Comparison of ENCODE assay signal across 8 mouse cellular contexts in genomic region chr2:92187061-92187460, GRCm38 (mm10).
DNase-seq lines count a peak whose midpoint lies in the region; ATAC-seq and TF ChIP-seq lines count a peak whose summit lies in the region.
"Had no signal": no experiment of that assay in that cellular context is flagged by ENCODE, and none has a peak within 500 bp of the region (broad histone marks: within the 10 kb centered on the region; RNA-seq: fewer than 3 reads in every experiment).

No protein-coding gene starts in this region.

- peak; percentile 37 for DNase-seq in lung, embryonic 14.5 days
- no peak for DNase-seq in lung, postnatal 36 days
- DNase-seq in induced T-regulatory cell, adult 2 months (ENCODE audit: low read depth), result peak; percentile 27
- peak; percentile 45 for DNase-seq in retina, embryonic 14.5 days (ENCODE audit: low spot score)
- no peak for DNase-seq in spleen, adult 12 weeks (ENCODE audit: low spot score)
- no peak for DNase-seq in spleen, adult 18-20 months
- DNase-seq: adrenal gland, adult 2 months had no signal

- 0 out of 2 replicates have a peak, but pooled peaks have one; percentile 5 for TF ChIP-seq CTCF in lung, embryonic 14.5 days (IDR thresholded peaks at IDR 0.05; ENCODE audit: low read depth)

- peak overlapping the region; percentile 60 for H3K4me2 ChIP-seq in lung, embryonic 14.5 days
- H3K4me2 ChIP-seq in embryonic facial prominence, embryonic 12.5 days (replicated peaks), result peak overlapping the region; percentile 75

- no peak overlapping the region for H3K27ac ChIP-seq in lung, embryonic 14.5 days (ENCODE audit: low read depth)
- no peak overlapping the region for H3K27ac ChIP-seq in embryonic facial prominence, embryonic 12.5 days

- H3K36me3 ChIP-seq in lung, embryonic 14.5 days (ENCODE audit: insufficient read depth), result no peaks in the 10 kb centered on the region
- no peaks in the 10 kb centered on the region for H3K36me3 ChIP-seq in embryonic facial prominence, embryonic 12.5 days

- peaks cover 15% of the 10 kb centered on the region; the same call in 1 of the 2 replicates for H3K4me1 ChIP-seq in lung, embryonic 14.5 days (ENCODE audit: insufficient read depth)
- H3K4me1 ChIP-seq in embryonic facial prominence, embryonic 12.5 days, result peaks cover 29% of the 10 kb centered on the region

- no peak for ATAC-seq in lung, embryonic 14.5 days (ENCODE audit: insufficient read depth)
- no peak for ATAC-seq in embryonic facial prominence, embryonic 12.5 days (ENCODE audit: insufficient number of reproducible peaks, insufficient read depth, low FRiP score, low TSS enrichment)

- no peaks in the 10 kb centered on the region for H3K27me3 ChIP-seq in lung, embryonic 14.5 days (ENCODE audit: insufficient read depth, low read length)
- no peaks in the 10 kb centered on the region for H3K27me3 ChIP-seq in embryonic facial prominence, embryonic 12.5 days

- H3K9ac ChIP-seq in lung, embryonic 14.5 days, result no peak overlapping the region
- H3K9ac ChIP-seq in embryonic facial prominence, embryonic 12.5 days, result no peak overlapping the region

- no peaks in the 10 kb centered on the region for H3K9me3 ChIP-seq in lung, embryonic 14.5 days (ENCODE audit: low read depth, low read length)
- H3K9me3 ChIP-seq in embryonic facial prominence, embryonic 12.5 days, result no peaks in the 10 kb centered on the region

- peak overlapping the region; percentile 72; the same call in 1 of the 2 replicates for H3K4me3 ChIP-seq in lung, embryonic 14.5 days (ENCODE audit: low read depth, low read length)
- peak overlapping the region; percentile 10; the same call in 1 of the 2 replicates for H3K4me3 ChIP-seq in embryonic facial prominence, embryonic 12.5 days

- WGBS in lung, embryonic 14.5 days, result 47% methylated on average over 6 of the region's 6 CpGs
- 73% methylated on average over 6 of the region's 6 CpGs for WGBS in embryonic facial prominence, embryonic 12.5 days

Comparison
In these comparisons a context has a peak if more than half of its experiments do, and no peak if none do; other contexts are left out.
1. DNase-seq: peak in lung, embryonic 14.5 days (single experiment), induced T-regulatory cell, adult 2 months (single experiment) and retina, embryonic 14.5 days (single experiment); none in lung, postnatal 36 days (single experiment), spleen, adult 12 weeks (single experiment) and spleen, adult 18-20 months (0 of 2).